Mouse (Mus musculus): ENCODE data around the gene Asb4.
"Not testable (repeated sequence)": the region's sequence is repeated elsewhere in the genome, so short reads cannot be mapped to it uniquely, and the experiment has no call there.

Asb4 gene

GRCm38 (mm10) chr6:5383336-5384177 lies at the start of gene Asb4:
TSS of gene Asb4 (plus strand) at chr6:5383386.
- DNase-seq (ENCODE audit: low read depth, low spot score): no peak

- no peak for DNase-seq (ENCODE audit: low read depth, low spot score)
Measured at GRCm38 (mm10) chr6:5334021-5334420, 49.2 kb upstream of the Asb4 start.

- not testable (repeated sequence) for DNase-seq (ENCODE audit: low read depth, low spot score)
Measured at GRCm38 (mm10) chr6:5336016-5336415, 47.2 kb upstream of the Asb4 start.

GRCm38 (mm10) chr6:5338781-5339180 lies 44.4 kb upstream of the Asb4 start:
- DNase-seq (ENCODE audit: low read depth, low spot score): not testable (repeated sequence)

- not testable (repeated sequence) for DNase-seq (ENCODE audit: low read depth, low spot score)
Measured at GRCm38 (mm10) chr6:5339283-5339682, 43.9 kb upstream of the Asb4 start.

- DNase-seq (ENCODE audit: low read depth, low spot score): no peak
Measured at GRCm38 (mm10) chr6:5344255-5344654, 38.9 kb upstream of the Asb4 start.

GRCm38 (mm10) chr6:5357873-5358272 lies 25.3 kb upstream of the Asb4 start:
- DNase-seq (ENCODE audit: low read depth, low spot score): no peak

- DNase-seq (ENCODE audit: low read depth, low spot score): no peak
Measured at GRCm38 (mm10) chr6:5360402-5360801, 22.8 kb upstream of the Asb4 start.

- DNase-seq (ENCODE audit: low read depth, low spot score): no peak
Measured at GRCm38 (mm10) chr6:5361987-5362386, 21.2 kb upstream of the Asb4 start.

GRCm38 (mm10) chr6:5365845-5366244 lies 17.3 kb upstream of the Asb4 start:
- no peak for DNase-seq (ENCODE audit: low read depth, low spot score)

- no peak for DNase-seq (ENCODE audit: low read depth, low spot score)
Measured at GRCm38 (mm10) chr6:5376884-5377283, 6.3 kb upstream of the Asb4 start.

- DNase-seq (ENCODE audit: low read depth, low spot score): no peak
Measured at GRCm38 (mm10) chr6:5379048-5379447, 4.1 kb upstream of the Asb4 start.

- no peak for DNase-seq (ENCODE audit: low read depth, low spot score)
Measured at GRCm38 (mm10) chr6:5379781-5380623, 3.2 kb upstream of the Asb4 start.

GRCm38 (mm10) chr6:5380624-5381252 lies 2.4 kb upstream of the Asb4 start:
- DNase-seq (ENCODE audit: low read depth, low spot score): no peak

- DNase-seq (ENCODE audit: low read depth, low spot score): no peak
Measured at GRCm38 (mm10) chr6:5381918-5382582, 1.1 kb upstream of the Asb4 start.

- DNase-seq (ENCODE audit: low read depth, low spot score): no peak
Measured at GRCm38 (mm10) chr6:5382583-5383215, 487 bp upstream of the Asb4 start.

GRCm38 (mm10) chr6:5384178-5384490 lies 948 bp downstream of the Asb4 start:
- no peak for DNase-seq (ENCODE audit: low read depth, low spot score)

- DNase-seq (ENCODE audit: low read depth, low spot score): no peak
Measured at GRCm38 (mm10) chr6:5385161-5385640, 2.0 kb downstream of the Asb4 start.

- DNase-seq (ENCODE audit: low read depth, low spot score): no peak
Measured at GRCm38 (mm10) chr6:5386486-5386885, 3.3 kb downstream of the Asb4 start.

- DNase-seq (ENCODE audit: low read depth, low spot score): no peak
Measured at GRCm38 (mm10) chr6:5387396-5387795, 4.2 kb downstream of the Asb4 start.

- DNase-seq (ENCODE audit: low read depth, low spot score): no peak
Measured at GRCm38 (mm10) chr6:5390298-5390697, 7.1 kb downstream of the Asb4 start.

Data from retina, adult 2 months (tissue).